Comparison of ENCODE assay signal across 24 mouse cellular contexts in genomic region chr9:69224841-69225240, GRCm38 (mm10).
"Had no signal": no experiment of that assay in that cellular context is flagged by ENCODE, and none has a peak within 500 bp of the region (broad histone marks: within the 10 kb centered on the region; RNA-seq: fewer than 3 reads in every experiment).

No protein-coding gene starts in this region.

- H3K27ac ChIP-seq: heart, adult 2 months; heart, embryonic 10.5 days; hindbrain, embryonic 10.5 days; hindbrain, embryonic 12.5 days; hindbrain, embryonic 14.5 days; kidney, embryonic 15.5 days; kidney, postnatal 0 days; layer of hippocampus, adult 2 months; left cerebral cortex, adult 2 months; limb, embryonic 13.5 days; limb, embryonic 15.5 days; liver, embryonic 12.5 days; liver, embryonic 14.5 days had no signal

- H3K36me3 ChIP-seq: heart, embryonic 10.5 days; heart, embryonic 12.5 days; hindbrain, embryonic 10.5 days; hindbrain, embryonic 12.5 days; kidney, embryonic 15.5 days; limb, embryonic 13.5 days; limb, embryonic 15.5 days; liver, embryonic 12.5 days had no signal

- H3K4me1 ChIP-seq: liver, embryonic 12.5 days had no signal

- H3K27me3 ChIP-seq: heart, embryonic 12.5 days; hindbrain, embryonic 12.5 days; liver, embryonic 12.5 days had no signal

- ATAC-seq: hindbrain, embryonic 16.5 days; intestine, embryonic 16.5 days; liver, embryonic 12.5 days had no signal

- DNase-seq: gastrocnemius, postnatal 14 days; gastrocnemius, postnatal 36 days; heart, adult 11 months; heart, adult 2 months; heart, postnatal 10 days; heart, postnatal 4 days; kidney, adult 11 months; kidney, postnatal 14 days; kidney, postnatal 4 days had no signal

- H3K9me3 ChIP-seq: heart, embryonic 10.5 days; heart, embryonic 12.5 days; hindbrain, embryonic 10.5 days; hindbrain, embryonic 12.5 days; kidney, embryonic 15.5 days; limb, embryonic 13.5 days; limb, embryonic 15.5 days; liver, embryonic 12.5 days had no signal

- H3K9ac ChIP-seq: heart, embryonic 12.5 days; hindbrain, embryonic 12.5 days; hindbrain, embryonic 14.5 days; kidney, embryonic 15.5 days; limb, embryonic 13.5 days; limb, embryonic 15.5 days; liver, embryonic 12.5 days; liver, embryonic 14.5 days had no signal

- H3K4me2 ChIP-seq: heart, embryonic 12.5 days; hindbrain, embryonic 12.5 days; hindbrain, embryonic 14.5 days; kidney, embryonic 15.5 days; limb, embryonic 15.5 days; liver, embryonic 12.5 days had no signal

- H3K4me3 ChIP-seq: heart, adult 2 months; heart, embryonic 10.5 days; heart, embryonic 12.5 days; hindbrain, embryonic 10.5 days; hindbrain, embryonic 12.5 days; kidney, embryonic 15.5 days; layer of hippocampus, adult 2 months; left cerebral cortex, adult 2 months; limb, embryonic 13.5 days; limb, embryonic 15.5 days; liver, embryonic 12.5 days had no signal
